Mouse (Mus musculus): Measurements from ENCODE around the gene Snap25. TPM values are rescaled to one million over a fixed set of nuclear protein-coding genes. Genes with fewer than 3 reads are reported as not detected.

Gene Snap25
- total RNA-seq, 1 experiment: 0.13 TPM

DNA sequence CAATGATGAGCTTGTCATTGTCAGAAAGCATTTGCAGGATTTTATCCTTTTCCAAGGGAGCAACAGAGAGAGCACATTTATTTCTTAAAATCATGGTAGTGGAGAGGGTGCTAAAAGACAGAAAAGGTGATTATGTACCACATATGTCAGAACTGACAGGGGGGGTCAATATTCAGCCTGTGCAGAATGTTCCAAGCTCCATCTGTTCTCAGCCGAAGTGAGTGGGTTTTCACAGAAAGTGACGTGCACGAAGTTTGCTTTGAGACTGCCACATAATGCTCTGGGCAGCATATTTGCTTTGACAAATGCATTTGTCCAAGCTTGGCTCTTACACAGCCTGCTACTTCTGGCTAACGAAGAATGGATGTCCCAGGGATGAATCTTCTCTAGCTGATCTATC, 71.1 kb downstream of the Snap25 start:
- H3K4me1 ChIP-seq (ENCODE audit: control insufficient read depth in 2 of 2, insufficient read depth in 2 of 2, low read length in 2 of 2, poor library complexity in 1 of 2): no peaks in the 10 kb centered on the region; a peak in 1 of 4 replicates
- H3K9ac ChIP-seq (ENCODE audit: insufficient read depth, low read depth, low read length, poor library complexity, severe bottlenecking): no peak overlapping the region
- no peaks in the 10 kb centered on the region for H3K9me3 ChIP-seq (ENCODE audit: control insufficient read depth, insufficient read depth, low read depth, low read length)
- no peak overlapping the region for H3K27ac ChIP-seq (ENCODE audit: insufficient read depth, low read depth, low read length, poor library complexity, severe bottlenecking)
- H3K4me3 ChIP-seq (ENCODE audit: insufficient read depth in 1 of 2, low read depth in 1 of 2, low read length in 2 of 2, poor library complexity in 1 of 2, severe bottlenecking in 1 of 2): no peak overlapping the region
- H3K36me3 ChIP-seq (ENCODE audit: control insufficient read depth, insufficient read depth, low read length, poor library complexity, severe bottlenecking): no peaks in the 10 kb centered on the region
- DNase-seq (ENCODE audit: low read depth, low spot score): no peak
- in situ Hi-C loops (cut with MboI; ENCODE audit: low sequenced_read_pairs in 2 of 2, unreplicated experiment in 2 of 2): no loop called here
- TF ChIP-seq CHD2 (IDR thresholded peaks at IDR 0.05; ENCODE audit: low read depth, low read length) (no peak), ZC3H11A (IDR thresholded peaks at IDR 0.05; ENCODE audit: borderline replicate concordance, low read depth, low read length) (no peak), HCFC1 (IDR thresholded peaks at IDR 0.05; ENCODE audit: borderline replicate concordance, insufficient read depth, low read length) (no peak)

DNA sequence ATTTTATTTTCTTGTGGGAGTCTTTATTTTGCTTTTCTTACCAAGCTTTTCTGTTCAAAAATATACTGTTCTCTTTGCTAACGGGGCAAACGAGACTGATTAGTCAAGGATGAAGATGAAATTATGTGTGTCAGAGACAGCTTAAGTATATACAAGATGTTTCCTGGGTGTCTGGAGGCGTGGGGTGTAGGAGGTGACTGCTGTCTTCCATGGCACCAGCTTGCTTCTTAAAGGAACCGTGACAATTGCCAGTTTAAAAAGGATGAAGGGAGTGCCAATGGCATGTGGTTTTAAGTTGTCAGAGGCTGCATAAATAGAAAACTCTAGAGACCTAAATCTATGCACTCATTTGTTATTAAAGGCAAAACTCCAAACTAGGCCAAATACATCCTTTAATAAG, 75.1 kb downstream of the Snap25 start:
- H3K4me1 ChIP-seq (ENCODE audit: control insufficient read depth in 2 of 2, insufficient read depth in 2 of 2, low read length in 2 of 2, poor library complexity in 1 of 2): no peaks in the 10 kb centered on the region
- in situ Hi-C loops (cut with MboI; ENCODE audit: low sequenced_read_pairs in 2 of 2, unreplicated experiment in 2 of 2): no loop called here
- no peaks in the 10 kb centered on the region for H3K9me3 ChIP-seq (ENCODE audit: control insufficient read depth, insufficient read depth, low read depth, low read length)
- H3K27ac ChIP-seq (ENCODE audit: insufficient read depth, low read depth, low read length, poor library complexity, severe bottlenecking): no peak overlapping the region
- no peak for TF ChIP-seq ZC3H11A (IDR thresholded peaks at IDR 0.05; ENCODE audit: borderline replicate concordance, low read depth, low read length)
- no peak for TF ChIP-seq ZNF384 (IDR thresholded peaks at IDR 0.05; ENCODE audit: low read depth, low read length)
- TF ChIP-seq MAFK (IDR thresholded peaks at IDR 0.05; ENCODE audit: insufficient read depth, low read depth, low read length): no peak
- no peak for TF ChIP-seq HCFC1 (IDR thresholded peaks at IDR 0.05; ENCODE audit: borderline replicate concordance, insufficient read depth, low read length)
- TF ChIP-seq CHD2 (IDR thresholded peaks at IDR 0.05; ENCODE audit: low read depth, low read length): no peak
- no peaks in the 10 kb centered on the region for H3K36me3 ChIP-seq (ENCODE audit: control insufficient read depth, insufficient read depth, low read length, poor library complexity, severe bottlenecking)
- no peak overlapping the region for H3K9ac ChIP-seq (ENCODE audit: insufficient read depth, low read depth, low read length, poor library complexity, severe bottlenecking)
- DNase-seq (ENCODE audit: low read depth, low spot score): no peak
- H3K4me3 ChIP-seq (ENCODE audit: insufficient read depth in 1 of 2, low read depth in 1 of 2, low read length in 2 of 2, poor library complexity in 1 of 2, severe bottlenecking in 1 of 2): no peak overlapping the region

DNA sequence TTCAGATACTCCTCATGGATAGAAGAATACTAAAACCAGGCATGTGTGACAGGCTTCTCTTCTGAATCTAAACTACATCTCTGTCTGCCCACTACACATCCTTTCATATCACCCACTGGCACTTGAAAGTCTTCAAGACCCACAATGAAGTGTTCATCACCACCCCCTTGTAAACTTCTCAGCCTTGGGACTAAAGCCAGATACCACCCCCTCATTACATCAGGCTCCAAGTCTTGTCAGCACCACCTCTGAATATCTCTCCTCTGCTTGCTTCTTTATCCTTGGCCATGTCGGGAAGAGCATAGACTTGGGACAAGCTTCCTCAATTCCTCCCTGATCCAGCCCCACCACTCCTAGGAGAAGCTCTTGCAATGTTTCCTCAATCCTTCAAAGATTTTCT, 83.3 kb downstream of the Snap25 start:
- Histone ChIP-seq H3K4me1 (ENCODE audit: control insufficient read depth in 2 of 2, insufficient read depth in 2 of 2, low read length in 2 of 2, poor library complexity in 1 of 2) (no peaks in the 10 kb centered on the region), H3K36me3 (ENCODE audit: control insufficient read depth, insufficient read depth, low read length, poor library complexity, severe bottlenecking) (no peaks in the 10 kb centered on the region), H3K4me3 (ENCODE audit: insufficient read depth in 1 of 2, low read depth in 1 of 2, low read length in 2 of 2, poor library complexity in 1 of 2, severe bottlenecking in 1 of 2) (no peak overlapping the region), H3K9ac (ENCODE audit: insufficient read depth, low read depth, low read length, poor library complexity, severe bottlenecking) (no peak overlapping the region), H3K9me3 (ENCODE audit: control insufficient read depth, insufficient read depth, low read depth, low read length) (no peaks in the 10 kb centered on the region), H3K27ac (ENCODE audit: insufficient read depth, low read depth, low read length, poor library complexity, severe bottlenecking) (no peak overlapping the region)
- no peak for DNase-seq (ENCODE audit: low read depth, low spot score)
- no peak for TF ChIP-seq CHD2 (IDR thresholded peaks at IDR 0.05; ENCODE audit: low read depth, low read length)
- no peak for TF ChIP-seq HCFC1 (IDR thresholded peaks at IDR 0.05; ENCODE audit: borderline replicate concordance, insufficient read depth, low read length)
- no peak for TF ChIP-seq ZC3H11A (IDR thresholded peaks at IDR 0.05; ENCODE audit: borderline replicate concordance, low read depth, low read length)
- in situ Hi-C loops (cut with MboI; ENCODE audit: low sequenced_read_pairs in 2 of 2, unreplicated experiment in 2 of 2): no loop called here

DNA sequence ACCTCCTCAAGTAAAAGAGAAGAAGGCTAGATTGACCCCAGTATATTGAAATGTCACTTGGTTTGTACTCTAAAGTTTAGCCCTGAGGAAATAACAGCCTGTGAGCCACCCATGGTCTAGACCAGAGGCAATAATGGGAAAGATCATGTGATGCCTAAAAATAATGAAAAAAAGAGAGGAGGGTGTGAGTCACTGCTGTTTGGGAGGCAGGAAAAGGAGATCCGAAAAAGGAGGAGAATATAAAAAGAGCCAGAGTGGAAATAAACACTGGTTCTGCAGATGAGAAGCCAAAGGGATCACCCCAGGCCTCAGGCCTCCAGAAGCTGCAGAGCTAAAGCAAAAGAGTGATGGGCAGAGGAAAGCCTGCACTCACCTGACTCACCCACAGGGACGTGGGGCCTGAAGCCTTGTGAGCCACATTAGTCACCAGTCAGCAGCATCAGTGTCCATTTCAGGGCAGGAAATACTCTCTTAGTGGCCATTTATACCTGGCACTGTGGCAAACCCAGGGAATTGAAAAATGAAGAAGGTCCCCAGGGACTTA, 85.7 kb downstream of the Snap25 start:
- TF ChIP-seq CHD2 (IDR thresholded peaks at IDR 0.05; ENCODE audit: low read depth, low read length) (no peak), ZC3H11A (IDR thresholded peaks at IDR 0.05; ENCODE audit: borderline replicate concordance, low read depth, low read length) (no peak), MAFK (IDR thresholded peaks at IDR 0.05; ENCODE audit: insufficient read depth, low read depth, low read length) (no peak), HCFC1 (IDR thresholded peaks at IDR 0.05; ENCODE audit: borderline replicate concordance, insufficient read depth, low read length) (no peak), ZNF384 (IDR thresholded peaks at IDR 0.05; ENCODE audit: low read depth, low read length) (no peak)
- Histone ChIP-seq H3K36me3 (ENCODE audit: control insufficient read depth, insufficient read depth, low read length, poor library complexity, severe bottlenecking) (no peaks in the 10 kb centered on the region), H3K4me1 (ENCODE audit: control insufficient read depth in 2 of 2, insufficient read depth in 2 of 2, low read length in 2 of 2, poor library complexity in 1 of 2) (no peaks in the 10 kb centered on the region), H3K9ac (ENCODE audit: insufficient read depth, low read depth, low read length, poor library complexity, severe bottlenecking) (no peak overlapping the region), H3K9me3 (ENCODE audit: control insufficient read depth, insufficient read depth, low read depth, low read length) (no peaks in the 10 kb centered on the region), H3K4me3 (ENCODE audit: insufficient read depth in 1 of 2, low read depth in 1 of 2, low read length in 2 of 2, poor library complexity in 1 of 2, severe bottlenecking in 1 of 2) (no peak overlapping the region), H3K27ac (ENCODE audit: insufficient read depth, low read depth, low read length, poor library complexity, severe bottlenecking) (no peak overlapping the region)
- in situ Hi-C loops (cut with MboI; ENCODE audit: low sequenced_read_pairs in 2 of 2, unreplicated experiment in 2 of 2): no loop called here
- DNase-seq (ENCODE audit: low read depth, low spot score): no peak

DNA sequence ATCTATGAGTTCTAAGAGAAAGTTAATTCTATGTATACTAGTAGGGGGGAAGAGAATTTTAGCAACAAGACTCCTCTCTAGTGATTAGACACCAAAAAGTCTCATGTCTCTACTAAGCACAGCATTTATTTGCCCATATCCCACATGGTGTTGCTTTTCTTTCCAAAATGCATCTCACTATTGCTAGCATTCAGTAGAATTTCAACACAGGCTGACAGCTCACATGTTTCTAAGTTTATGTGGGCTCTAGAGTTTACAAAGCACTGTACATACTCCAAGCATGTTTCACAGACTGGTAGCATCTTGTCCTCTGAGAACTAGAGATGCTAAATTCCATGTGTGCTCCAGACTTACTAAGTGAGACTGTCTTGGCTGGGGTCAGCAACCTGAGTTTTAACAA, 87.8 kb downstream of the Snap25 start:
- Histone ChIP-seq H3K36me3 (ENCODE audit: control insufficient read depth, insufficient read depth, low read length, poor library complexity, severe bottlenecking) (no peaks in the 10 kb centered on the region), H3K4me3 (ENCODE audit: insufficient read depth in 1 of 2, low read depth in 1 of 2, low read length in 2 of 2, poor library complexity in 1 of 2, severe bottlenecking in 1 of 2) (no peak overlapping the region), H3K9ac (ENCODE audit: insufficient read depth, low read depth, low read length, poor library complexity, severe bottlenecking) (no peak overlapping the region), H3K4me1 (ENCODE audit: control insufficient read depth in 2 of 2, insufficient read depth in 2 of 2, low read length in 2 of 2, poor library complexity in 1 of 2) (no peaks in the 10 kb centered on the region), H3K27ac (ENCODE audit: insufficient read depth, low read depth, low read length, poor library complexity, severe bottlenecking) (no peak overlapping the region), H3K9me3 (ENCODE audit: control insufficient read depth, insufficient read depth, low read depth, low read length) (no peaks in the 10 kb centered on the region)
- TF ChIP-seq HCFC1 (IDR thresholded peaks at IDR 0.05; ENCODE audit: borderline replicate concordance, insufficient read depth, low read length) (no peak), CHD2 (IDR thresholded peaks at IDR 0.05; ENCODE audit: low read depth, low read length) (no peak), ZC3H11A (IDR thresholded peaks at IDR 0.05; ENCODE audit: borderline replicate concordance, low read depth, low read length) (no peak), MAFK (IDR thresholded peaks at IDR 0.05; ENCODE audit: insufficient read depth, low read depth, low read length) (no peak), ZNF384 (IDR thresholded peaks at IDR 0.05; ENCODE audit: low read depth, low read length) (no peak)
- DNase-seq (ENCODE audit: low read depth, low spot score): no peak
- in situ Hi-C loops (cut with MboI; ENCODE audit: low sequenced_read_pairs in 2 of 2, unreplicated experiment in 2 of 2): no loop called here
